Mouse (Mus musculus) E14TG2a.4 (cell line): Measurements from ENCODE around the gene Mt1.

Source experiments
- H3K27me3 ChIP-seq: 2 replicates; pipeline ENCODE4 v1.6.1; 2014; ENCODE audit warnings: low read length, control low read depth; ENCODE audit not compliant: insufficient read depth
- H3K36me3 ChIP-seq: 2 replicates; pipeline ENCODE4 v1.6.1; 2014; ENCODE audit warnings: low read length, control low read depth; ENCODE audit not compliant: insufficient read depth
- H3K4me1 ChIP-seq: replicated peaks from 2 replicates; pipeline ENCODE4 v1.6.1; 2014; ENCODE audit warnings: low read depth, low read length, control low read depth
- H3K4me3 ChIP-seq: replicated peaks from 2 replicates; pipeline ENCODE4 v1.5.1; 2014; ENCODE audit warnings: mild to moderate bottlenecking, low read length
- H3K9me3 ChIP-seq: 2 replicates; pipeline ENCODE4 v1.6.1; 2014; ENCODE audit warnings: low read length, control low read depth
- CTCF ChIP-seq: conservative IDR thresholded peaks from 2 replicates; pipeline ENCODE4 v1.5.1; 2014; ENCODE audit warnings: low read length
- NANOG ChIP-seq: IDR thresholded peaks from 2 replicates; pipeline ENCODE4 v1.6.1; 2014; ENCODE audit warnings: borderline replicate concordance, low read length, mixed read lengths
- POU5F1 ChIP-seq: IDR thresholded peaks from 2 replicates; pipeline ENCODE4 v1.6.1; 2014; ENCODE audit warnings: low read length, borderline replicate concordance

Gene Mt1

GRCm38 (mm10) chr8:94191101-94191691 is 12.3 kb downstream of the Mt1 start:
- H3K27me3 ChIP-seq, result 0 out of 2 replicates have a peak, but pooled peaks cover under 1% of the 10 kb centered on the region
- peaks cover 58% of the 10 kb centered on the region for H3K4me1 ChIP-seq
- no peaks in the 10 kb centered on the region for H3K9me3 ChIP-seq
- H3K4me3 ChIP-seq, result peak overlapping the region; percentile 58
- TF ChIP-seq CTCF (no peak), POU5F1 (no peak), NANOG (peak; percentile 8; the same call in 1 of the 2 replicates)
- no peaks in the 10 kb centered on the region for H3K36me3 ChIP-seq

DNA sequence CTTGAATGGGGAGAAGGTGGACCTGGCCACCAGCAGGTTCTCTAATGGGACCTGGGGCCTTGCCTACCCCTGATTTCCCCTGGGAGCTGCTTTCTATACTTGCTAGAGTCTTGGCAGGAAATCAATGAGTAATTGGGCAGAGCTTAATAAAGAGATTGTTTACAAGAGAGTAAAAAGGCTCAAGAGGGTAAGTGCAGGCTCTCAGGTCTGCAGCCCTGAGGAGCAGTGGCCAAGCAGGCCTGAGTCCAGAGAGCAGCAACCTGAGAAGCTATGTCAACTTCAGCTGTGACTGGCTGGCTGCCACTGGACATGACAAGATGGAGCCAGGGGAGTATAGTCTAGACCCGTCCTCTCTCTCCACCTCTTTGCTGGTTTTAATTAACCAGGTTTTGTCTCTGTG is 14.0 kb downstream of the Mt1 start:
- no peak for TF ChIP-seq POU5F1
- no peak for TF ChIP-seq NANOG
- no peak for TF ChIP-seq CTCF
- Histone ChIP-seq H3K4me3 (no peak overlapping the region), H3K27me3 (no peaks in the 10 kb centered on the region), H3K9me3 (no peaks in the 10 kb centered on the region), H3K36me3 (no peaks in the 10 kb centered on the region), H3K4me1 (peaks cover 46% of the 10 kb centered on the region)

DNA sequence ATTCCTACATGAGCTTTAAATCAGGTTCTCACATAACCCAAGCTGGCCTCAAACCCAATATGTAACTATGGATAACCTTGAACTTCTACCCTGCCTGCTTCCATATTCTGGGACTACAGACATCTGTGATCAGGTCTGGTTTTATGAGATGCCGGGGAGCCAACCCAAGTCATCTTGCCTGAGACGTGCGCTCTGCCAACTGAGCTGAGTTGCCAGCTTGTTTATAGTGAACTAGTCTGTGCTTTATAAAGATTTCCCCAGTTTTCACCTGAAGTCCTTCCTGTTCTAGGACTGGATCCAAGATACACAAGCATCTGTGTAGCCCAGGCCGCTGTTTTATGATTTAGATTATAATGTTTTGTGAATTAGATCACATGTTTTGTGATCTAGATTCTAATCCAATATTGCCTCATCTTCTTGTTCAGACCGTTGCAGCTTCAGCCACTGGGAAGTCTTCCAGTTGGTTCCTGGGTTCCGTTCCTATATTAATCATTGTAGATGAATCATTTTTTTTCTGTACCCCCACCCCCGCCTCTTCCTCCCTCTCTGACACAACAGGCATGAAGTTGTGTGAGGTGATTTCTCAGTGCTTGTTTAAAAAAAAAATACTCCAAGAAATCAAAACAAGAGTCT is 15.8 kb downstream of the Mt1 start:
- Histone ChIP-seq H3K36me3 (no peaks in the 10 kb centered on the region), H3K4me3 (no peak overlapping the region), H3K27me3 (no peaks in the 10 kb centered on the region), H3K4me1 (peaks cover 30% of the 10 kb centered on the region), H3K9me3 (no peaks in the 10 kb centered on the region)
- TF ChIP-seq NANOG, result no peak
- TF ChIP-seq CTCF, result no peak
- no peak for TF ChIP-seq POU5F1

GRCm38 (mm10) chr8:94199202-94199869 is 20.5 kb downstream of the Mt1 start:
- Histone ChIP-seq H3K4me3 (no peak overlapping the region), H3K36me3 (no peaks in the 10 kb centered on the region), H3K27me3 (0 out of 2 replicates have a peak, but pooled peaks cover 2% of the 10 kb centered on the region), H3K9me3 (no peaks in the 10 kb centered on the region), H3K4me1 (peaks cover 3% of the 10 kb centered on the region)
- TF ChIP-seq POU5F1, result no peak
- TF ChIP-seq NANOG, result no peak
- TF ChIP-seq CTCF, result peak; percentile 82

DNA sequence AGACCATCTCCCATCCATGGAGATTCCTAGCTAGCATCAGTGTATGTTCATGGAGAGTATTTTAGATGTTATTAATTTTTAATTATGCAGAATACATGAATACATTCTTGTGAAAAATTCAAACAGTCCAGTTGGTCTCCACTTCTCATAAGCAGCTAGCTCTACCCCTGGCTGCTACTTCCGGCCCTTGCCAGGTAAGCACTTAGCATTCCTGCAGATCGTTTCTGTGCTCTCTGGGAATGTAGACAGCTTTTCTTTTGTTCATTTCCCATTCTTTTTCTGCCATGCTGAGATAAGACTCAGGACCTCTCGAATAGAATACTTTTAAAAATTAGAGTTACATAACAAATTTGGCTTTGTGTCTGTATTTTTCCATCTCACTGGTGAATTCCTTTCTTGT is 25.2 kb downstream of the Mt1 start:
- Histone ChIP-seq H3K4me3 (no peak overlapping the region), H3K36me3 (no peaks in the 10 kb centered on the region), H3K4me1 (peaks cover 3% of the 10 kb centered on the region; the same call in 1 of the 2 replicates), H3K9me3 (no peaks in the 10 kb centered on the region), H3K27me3 (0 out of 2 replicates have a peak, but pooled peaks cover 2% of the 10 kb centered on the region)
- TF ChIP-seq CTCF, result no peak
- no peak for TF ChIP-seq POU5F1
- no peak for TF ChIP-seq NANOG

- H3K27me3 ChIP-seq, result 0 out of 2 replicates have a peak, but pooled peaks cover 2% of the 10 kb centered on the region
- no peak overlapping the region for H3K4me3 ChIP-seq
- 0 out of 2 replicates have a peak, but pooled peaks cover 3% of the 10 kb centered on the region for H3K4me1 ChIP-seq
- H3K9me3 ChIP-seq, result no peaks in the 10 kb centered on the region
- H3K36me3 ChIP-seq, result no peaks in the 10 kb centered on the region
- TF ChIP-seq NANOG (no peak), CTCF (peak; percentile 98), POU5F1 (no peak)
These were observed 26.9 kb downstream of the Mt1 start for GRCm38 (mm10) chr8:94205736-94206135.

DNA sequence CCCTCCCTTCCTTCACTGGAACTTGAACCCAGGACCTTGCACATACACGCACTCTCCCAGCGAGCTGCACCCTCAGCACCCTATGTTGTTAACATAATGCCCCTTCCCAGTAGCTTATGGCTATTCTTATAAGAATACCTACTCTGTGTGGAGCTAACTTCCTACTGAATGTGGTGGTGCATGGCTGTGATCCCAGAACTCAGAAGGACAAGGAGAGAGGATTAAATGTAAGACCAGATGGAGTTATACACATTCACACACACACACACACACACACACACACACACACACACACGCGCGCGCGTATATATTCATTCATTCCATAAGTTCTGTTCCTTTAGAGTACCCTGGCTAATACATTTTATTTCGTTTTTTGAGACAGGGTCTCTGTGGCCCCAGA is 27.4 kb downstream of the Mt1 start:
- no peaks in the 10 kb centered on the region for H3K36me3 ChIP-seq
- H3K9me3 ChIP-seq, result no peaks in the 10 kb centered on the region
- no peak overlapping the region for H3K4me3 ChIP-seq
- 0 out of 2 replicates have a peak, but pooled peaks cover 3% of the 10 kb centered on the region for H3K4me1 ChIP-seq
- no peak for TF ChIP-seq POU5F1
- TF ChIP-seq CTCF, result no peak
- no peak for TF ChIP-seq NANOG
- H3K27me3 ChIP-seq, result 0 out of 2 replicates have a peak, but pooled peaks cover 2% of the 10 kb centered on the region

- H3K4me1 ChIP-seq, result 0 out of 2 replicates have a peak, but pooled peaks cover 3% of the 10 kb centered on the region
- TF ChIP-seq POU5F1 (no peak), NANOG (no peak), CTCF (no peak)
- H3K36me3 ChIP-seq, result no peaks in the 10 kb centered on the region
- H3K9me3 ChIP-seq, result no peaks in the 10 kb centered on the region
- H3K27me3 ChIP-seq, result 0 out of 2 replicates have a peak, but pooled peaks cover 2% of the 10 kb centered on the region
- no peak overlapping the region for H3K4me3 ChIP-seq
These were observed 28.6 kb downstream of the Mt1 start for GRCm38 (mm10) chr8:94207491-94207890.
